Mouse (Mus musculus): Measurements from ENCODE around the gene Cdc42ep2. TPM values are rescaled to one million over a fixed set of nuclear protein-coding genes. Genes with fewer than 3 reads are reported as not detected.

Gene Cdc42ep2
- polyA plus RNA-seq, 1 experiment from 2014 or later = 10.5 TPM

GRCm38 (mm10) chr19:5912103-5913006, 12.3 kb downstream of the Cdc42ep2 start:
- no peaks in the 10 kb centered on the region for H3K9me3 ChIP-seq (ENCODE audit: control insufficient read depth, low read length)
- H3K4me3 ChIP-seq (ENCODE audit: low read length) = peak overlapping the region; percentile 80
- H3K4me2 ChIP-seq (replicated peaks; ENCODE audit: low read depth, low read length) = peak overlapping the region; percentile 63
- peak overlapping the region; percentile 84 for H3K27ac ChIP-seq (ENCODE audit: low read depth, low read length)
- no peaks in the 10 kb centered on the region for H3K27me3 ChIP-seq (ENCODE audit: control insufficient read depth, insufficient read depth, low read length)
- peak; percentile 96 for ATAC-seq (ENCODE audit: low FRiP score, low TSS enrichment)
- under 1% methylated on average over 59 of the region's 59 CpGs for WGBS
- peaks cover 14% of the 10 kb centered on the region for H3K4me1 ChIP-seq (ENCODE audit: control insufficient read depth, insufficient read depth, low read length)
- H3K9ac ChIP-seq (ENCODE audit: low read depth, low read length) = peak overlapping the region; percentile 95
- H3K36me3 ChIP-seq (ENCODE audit: control insufficient read depth, insufficient read depth, low read length) = peaks cover 10% of the 10 kb centered on the region; the same call in 1 of the 2 replicates

GRCm38 (mm10) chr19:5911430-5912102, 13.1 kb downstream of the Cdc42ep2 start:
- Histone ChIP-seq H3K4me3 (ENCODE audit: low read length) (peak overlapping the region; percentile 80), H3K27me3 (ENCODE audit: control insufficient read depth, insufficient read depth, low read length) (no peaks in the 10 kb centered on the region), H3K4me1 (ENCODE audit: control insufficient read depth, insufficient read depth, low read length) (peaks cover 14% of the 10 kb centered on the region), H3K27ac (ENCODE audit: low read depth, low read length) (peak overlapping the region; percentile 84; the same call in 1 of the 2 replicates), H3K36me3 (ENCODE audit: control insufficient read depth, insufficient read depth, low read length) (peaks cover 11% of the 10 kb centered on the region), H3K4me2 (replicated peaks; ENCODE audit: low read depth, low read length) (peak overlapping the region; percentile 63), H3K9me3 (ENCODE audit: control insufficient read depth, low read length) (no peaks in the 10 kb centered on the region), H3K9ac (ENCODE audit: low read depth, low read length) (peak overlapping the region; percentile 95)
- no peak for ATAC-seq (ENCODE audit: low FRiP score, low TSS enrichment)
- 2% methylated on average over 14 of the region's 14 CpGs for WGBS

GRCm38 (mm10) chr19:5910221-5910620, 14.4 kb downstream of the Cdc42ep2 start:
- 51% methylated on average over 6 of the region's 6 CpGs for WGBS
- Histone ChIP-seq H3K27ac (ENCODE audit: low read depth, low read length) (no peak overlapping the region), H3K4me1 (ENCODE audit: control insufficient read depth, insufficient read depth, low read length) (peaks cover 14% of the 10 kb centered on the region), H3K27me3 (ENCODE audit: control insufficient read depth, insufficient read depth, low read length) (no peaks in the 10 kb centered on the region), H3K4me3 (ENCODE audit: low read length) (peak overlapping the region; percentile 11; the same call in 1 of the 2 replicates), H3K9ac (ENCODE audit: low read depth, low read length) (peak overlapping the region; percentile 28; the same call in 1 of the 2 replicates), H3K4me2 (replicated peaks; ENCODE audit: low read depth, low read length) (peak overlapping the region; percentile 63), H3K36me3 (ENCODE audit: control insufficient read depth, insufficient read depth, low read length) (peaks cover 22% of the 10 kb centered on the region), H3K9me3 (ENCODE audit: control insufficient read depth, low read length) (no peaks in the 10 kb centered on the region)
- no peak for ATAC-seq (ENCODE audit: low FRiP score, low TSS enrichment)

- H3K36me3 ChIP-seq (ENCODE audit: control insufficient read depth, insufficient read depth, low read length) = peaks cover 52% of the 10 kb centered on the region
These were observed 17.3 kb downstream of the Cdc42ep2 start for GRCm38 (mm10) chr19:5907275-5907674.

GRCm38 (mm10) chr19:5894002-5894678, 30.5 kb downstream of the Cdc42ep2 start, which contains the start of gene Tigd3:
Gene Tigd3, minus strand, starts transcription at chr19:5894149.
- ATAC-seq (ENCODE audit: low FRiP score, low TSS enrichment) = peak; percentile 97
- peak within 1 kb of the TSS; percentile 79 for H3K9ac ChIP-seq (ENCODE audit: low read depth, low read length)
- no peaks in the 10 kb centered on the region for H3K9me3 ChIP-seq (ENCODE audit: control insufficient read depth, low read length)
- H3K27ac ChIP-seq (ENCODE audit: low read depth, low read length) = no peak within 1 kb of the TSS
- H3K27me3 ChIP-seq (ENCODE audit: control insufficient read depth, insufficient read depth, low read length) = no peaks in the 10 kb centered on the region
- H3K4me3 ChIP-seq (ENCODE audit: low read length) = peak within 1 kb of the TSS; percentile 64
- peaks cover 34% of the 10 kb centered on the region for H3K36me3 ChIP-seq (ENCODE audit: control insufficient read depth, insufficient read depth, low read length)
- peak within 1 kb of the TSS; percentile 93 for H3K4me2 ChIP-seq (replicated peaks; ENCODE audit: low read depth, low read length)
- 2% methylated on average over 36 of the region's 36 CpGs for WGBS
- H3K4me1 ChIP-seq (ENCODE audit: control insufficient read depth, insufficient read depth, low read length) = peaks cover 10% of the 10 kb centered on the region; the same call in 1 of the 2 replicates

More at GRCm38 (mm10) chr19:5907275-5907674, 17.3 kb downstream of the Cdc42ep2 start:
- H3K4me3 ChIP-seq (ENCODE audit: low read length) = no peak overlapping the region
- H3K9me3 ChIP-seq (ENCODE audit: control insufficient read depth, low read length) = no peaks in the 10 kb centered on the region
- ATAC-seq (ENCODE audit: low FRiP score, low TSS enrichment) = no peak
- 93% methylated on average over 3 of the region's 3 CpGs for WGBS
- no peak overlapping the region for H3K9ac ChIP-seq (ENCODE audit: low read depth, low read length)
- no peak overlapping the region for H3K4me2 ChIP-seq (replicated peaks; ENCODE audit: low read depth, low read length)
- no peak overlapping the region for H3K27ac ChIP-seq (ENCODE audit: low read depth, low read length)
- H3K27me3 ChIP-seq (ENCODE audit: control insufficient read depth, insufficient read depth, low read length) = no peaks in the 10 kb centered on the region
- peaks cover 14% of the 10 kb centered on the region for H3K4me1 ChIP-seq (ENCODE audit: control insufficient read depth, insufficient read depth, low read length)

GRCm38 (mm10) chr19:5893282-5894001, 31.2 kb downstream of the Cdc42ep2 start:
- Histone ChIP-seq H3K9me3 (ENCODE audit: control insufficient read depth, low read length) (no peaks in the 10 kb centered on the region), H3K4me3 (ENCODE audit: low read length) (peak overlapping the region; percentile 64), H3K4me2 (replicated peaks; ENCODE audit: low read depth, low read length) (peak overlapping the region; percentile 93), H3K4me1 (ENCODE audit: control insufficient read depth, insufficient read depth, low read length) (peaks cover 10% of the 10 kb centered on the region; the same call in 1 of the 2 replicates), H3K27ac (ENCODE audit: low read depth, low read length) (no peak overlapping the region), H3K27me3 (ENCODE audit: control insufficient read depth, insufficient read depth, low read length) (no peaks in the 10 kb centered on the region), H3K9ac (ENCODE audit: low read depth, low read length) (peak overlapping the region; percentile 79), H3K36me3 (ENCODE audit: control insufficient read depth, insufficient read depth, low read length) (peaks cover 29% of the 10 kb centered on the region)
- peak; percentile 10 for ATAC-seq (ENCODE audit: low FRiP score, low TSS enrichment)
- WGBS = 13% methylated on average over 23 of the region's 31 CpGs

- Histone ChIP-seq H3K4me1 (ENCODE audit: control insufficient read depth, insufficient read depth, low read length) (peaks cover 10% of the 10 kb centered on the region; the same call in 1 of the 2 replicates), H3K4me2 (replicated peaks; ENCODE audit: low read depth, low read length) (no peak overlapping the region; the same call in 1 of the 2 replicates), H3K9me3 (ENCODE audit: control insufficient read depth, low read length) (no peaks in the 10 kb centered on the region), H3K27me3 (ENCODE audit: control insufficient read depth, insufficient read depth, low read length) (no peaks in the 10 kb centered on the region), H3K27ac (ENCODE audit: low read depth, low read length) (no peak overlapping the region), H3K9ac (ENCODE audit: low read depth, low read length) (no peak overlapping the region), H3K4me3 (ENCODE audit: low read length) (no peak overlapping the region; the same call in 1 of the 2 replicates), H3K36me3 (ENCODE audit: control insufficient read depth, insufficient read depth, low read length) (peaks cover 25% of the 10 kb centered on the region)
- no peak for ATAC-seq (ENCODE audit: low FRiP score, low TSS enrichment)
- WGBS = 93% methylated on average over 13 of the region's 13 CpGs
These were observed 31.9 kb downstream of the Cdc42ep2 start for GRCm38 (mm10) chr19:5892735-5893134.

- no peak overlapping the region for H3K9ac ChIP-seq (ENCODE audit: low read depth, low read length)
- no peaks in the 10 kb centered on the region for H3K27me3 ChIP-seq (ENCODE audit: control insufficient read depth, insufficient read depth, low read length)
- H3K27ac ChIP-seq (ENCODE audit: low read depth, low read length) = no peak overlapping the region
- 93% methylated on average over 7 of the region's 7 CpGs for WGBS
- peaks cover 10% of the 10 kb centered on the region; the same call in 1 of the 2 replicates for H3K4me1 ChIP-seq (ENCODE audit: control insufficient read depth, insufficient read depth, low read length)
- H3K4me3 ChIP-seq (ENCODE audit: low read length) = no peak overlapping the region
- no peaks in the 10 kb centered on the region for H3K9me3 ChIP-seq (ENCODE audit: control insufficient read depth, low read length)
- ATAC-seq (ENCODE audit: low FRiP score, low TSS enrichment) = no peak
- no peak overlapping the region for H3K4me2 ChIP-seq (replicated peaks; ENCODE audit: low read depth, low read length)
- H3K36me3 ChIP-seq (ENCODE audit: control insufficient read depth, insufficient read depth, low read length) = peaks cover 22% of the 10 kb centered on the region
These were observed 32.4 kb downstream of the Cdc42ep2 start for GRCm38 (mm10) chr19:5892262-5892661.
